ENCODE assay signal across 14 mouse cellular contexts in the genomic region with DNA sequence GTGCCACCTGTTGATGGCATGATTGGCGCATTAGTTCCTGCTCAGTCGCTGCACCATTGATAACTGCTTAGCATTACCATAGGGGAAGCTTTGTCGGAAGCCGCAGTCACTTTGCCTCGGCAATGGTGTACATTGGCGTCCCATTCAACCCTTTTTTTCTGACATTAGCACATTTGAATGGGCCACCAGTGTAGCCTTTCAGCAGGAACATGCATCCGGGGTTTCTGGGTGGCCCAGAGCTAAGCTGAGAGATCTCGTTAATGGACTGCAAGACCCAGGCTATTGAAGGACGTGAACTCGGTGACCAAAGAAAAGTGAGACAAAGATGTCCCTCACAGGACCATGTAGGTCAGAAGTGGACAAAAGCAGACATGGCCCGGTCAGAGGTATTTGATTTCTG.
DNase-seq lines count a peak whose midpoint lies in the region; ATAC-seq and TF ChIP-seq lines count a peak whose summit lies in the region.
"Had no signal": no experiment of that assay in that cellular context is flagged by ENCODE, and none has a peak within 500 bp of the region (broad histone marks: within the 10 kb centered on the region; RNA-seq: fewer than 3 reads in every experiment).

No protein-coding gene starts in this region.

- no peak for TF ChIP-seq CTCF in forebrain, postnatal 0 days (IDR thresholded peaks at IDR 0.05; ENCODE audit: low read depth)

- no peaks in the 10 kb centered on the region for H3K36me3 ChIP-seq in heart, embryonic 13.5 days
- H3K36me3 ChIP-seq in forebrain, postnatal 0 days (ENCODE audit: insufficient read depth): no peaks in the 10 kb centered on the region
- no peaks in the 10 kb centered on the region for H3K36me3 ChIP-seq in midbrain, embryonic 13.5 days

- H3K4me1 ChIP-seq in heart, embryonic 13.5 days: no peaks in the 10 kb centered on the region
- no peaks in the 10 kb centered on the region for H3K4me1 ChIP-seq in forebrain, postnatal 0 days (ENCODE audit: insufficient read depth)
- H3K4me1 ChIP-seq in midbrain, embryonic 13.5 days (replicated peaks): peaks cover 9% of the 10 kb centered on the region

- no peaks in the 10 kb centered on the region for H3K27me3 ChIP-seq in heart, embryonic 13.5 days (replicated peaks)
- H3K27me3 ChIP-seq in forebrain, postnatal 0 days (ENCODE audit: insufficient read depth, low read length): no peaks in the 10 kb centered on the region
- peaks cover 61% of the 10 kb centered on the region for H3K27me3 ChIP-seq in midbrain, embryonic 13.5 days

- ATAC-seq in heart, embryonic 13.5 days (ENCODE audit: extremely low read depth, insufficient number of reproducible peaks, low FRiP score, low TSS enrichment): no peak
- ATAC-seq in forebrain, postnatal 0 days: peak; percentile 16
- peak; percentile 40; the same call in 1 of the 2 replicates for ATAC-seq in midbrain, embryonic 13.5 days

- no peak overlapping the region for H3K9ac ChIP-seq in heart, embryonic 13.5 days
- H3K9ac ChIP-seq in forebrain, postnatal 0 days: no peak overlapping the region
- H3K9ac ChIP-seq in midbrain, embryonic 13.5 days (replicated peaks): no peak overlapping the region

- 61% methylated on average over 11 of the region's 11 CpGs for WGBS in heart, embryonic 13.5 days
- 12% methylated on average over 11 of the region's 11 CpGs for WGBS in forebrain, postnatal 0 days
- WGBS in midbrain, embryonic 13.5 days: 8% methylated on average over 11 of the region's 11 CpGs

- H3K4me2 ChIP-seq in heart, embryonic 13.5 days: peak overlapping the region; percentile 45; the same call in 1 of the 2 replicates
- H3K4me2 ChIP-seq in forebrain, postnatal 0 days (ENCODE audit: low read depth): no peak overlapping the region
- H3K4me2 ChIP-seq in midbrain, embryonic 13.5 days (replicated peaks): 0 out of 2 replicates have a peak overlapping the region, but pooled peaks have one; percentile 19

- no peak overlapping the region for H3K27ac ChIP-seq in heart, embryonic 13.5 days (replicated peaks)
- no peak overlapping the region for H3K27ac ChIP-seq in forebrain, postnatal 0 days (ENCODE audit: low read depth, low read length)
- no peak overlapping the region for H3K27ac ChIP-seq in midbrain, embryonic 13.5 days
- H3K27ac ChIP-seq: left cerebral cortex, adult 2 months had no signal

- no peaks in the 10 kb centered on the region for H3K9me3 ChIP-seq in heart, embryonic 13.5 days
- no peaks in the 10 kb centered on the region for H3K9me3 ChIP-seq in forebrain, postnatal 0 days (ENCODE audit: low read length)
- H3K9me3 ChIP-seq in midbrain, embryonic 13.5 days: no peaks in the 10 kb centered on the region

- no peak for DNase-seq in heart, adult 8-10 months (ENCODE audit: low spot score)
- DNase-seq in R1 (ENCODE audit: low read depth, low spot score): peak; percentile 30
- DNase-seq in forebrain, postnatal 0 days: no peak
- DNase-seq in layer of hippocampus, postnatal 36 days: no peak
- no peak for DNase-seq in MN1 (ENCODE audit: low spot score)
- DNase-seq in ovary, postnatal 10 days (ENCODE audit: low spot score): no peak
- DNase-seq: adrenal gland, postnatal 10 days; B cell, adult 2 months; heart, adult 18-20 months; kidney, postnatal 14 days; right cerebral cortex, postnatal 4 days had no signal

- no peak overlapping the region for H3K4me3 ChIP-seq in heart, embryonic 13.5 days
- H3K4me3 ChIP-seq in forebrain, postnatal 0 days (ENCODE audit: low read depth, low read length): no peak overlapping the region
- H3K4me3 ChIP-seq in midbrain, embryonic 13.5 days (replicated peaks): no peak overlapping the region
- H3K4me3 ChIP-seq: left cerebral cortex, adult 2 months had no signal
